Mouse (Mus musculus): ENCODE data around the gene Bach2.

The Bach2 gene

DNA sequence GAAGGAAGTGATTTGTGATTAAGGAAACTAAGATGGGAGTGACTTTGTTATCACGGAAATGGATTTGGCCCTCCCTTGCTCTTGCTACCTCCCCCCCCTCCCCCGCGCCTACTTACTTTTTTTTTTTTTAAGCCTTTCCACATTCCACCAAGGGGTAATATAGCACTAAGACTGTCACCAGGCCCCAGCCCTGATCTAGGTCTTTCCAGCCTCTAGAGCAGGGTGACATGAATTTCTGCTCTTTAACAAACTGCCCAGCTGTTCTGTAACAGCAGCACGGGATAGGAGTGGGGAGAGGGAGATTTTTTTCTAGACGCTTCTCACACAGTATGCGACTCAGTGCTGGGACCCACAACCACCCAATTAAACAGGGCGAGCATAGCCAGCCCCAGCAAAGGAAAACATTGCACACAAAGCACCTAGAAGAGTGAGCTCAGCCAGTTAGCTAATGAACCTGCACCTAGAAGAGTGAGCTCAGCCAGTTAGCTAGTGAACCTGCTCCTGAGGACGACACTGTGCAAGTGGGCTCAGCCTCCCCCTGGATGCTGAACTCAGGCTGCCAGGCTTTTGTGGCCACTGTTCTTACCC is 10.5 kb upstream of the Bach2 start:
- no peak for DNase-seq

DNA sequence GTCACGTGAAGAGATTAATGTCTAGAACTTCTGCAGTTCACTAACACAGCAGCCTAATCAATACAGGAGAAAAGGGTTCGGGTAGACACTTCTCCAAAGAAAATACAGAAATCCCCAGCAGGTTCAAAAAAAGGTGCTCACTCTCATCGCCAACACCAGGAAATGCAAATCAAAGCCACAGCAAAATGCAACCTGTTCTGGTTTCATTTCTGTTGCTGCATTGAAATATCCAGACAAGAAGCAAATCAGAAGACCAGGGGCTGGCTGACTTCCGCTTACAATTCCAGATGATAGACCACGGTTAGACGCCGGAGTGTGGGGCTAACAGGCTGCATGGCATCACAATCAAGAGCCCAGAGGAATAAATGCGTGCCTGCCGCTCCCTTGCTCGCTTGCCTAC is 9.3 kb upstream of the Bach2 start:
- DNase-seq, result no peak

DNA sequence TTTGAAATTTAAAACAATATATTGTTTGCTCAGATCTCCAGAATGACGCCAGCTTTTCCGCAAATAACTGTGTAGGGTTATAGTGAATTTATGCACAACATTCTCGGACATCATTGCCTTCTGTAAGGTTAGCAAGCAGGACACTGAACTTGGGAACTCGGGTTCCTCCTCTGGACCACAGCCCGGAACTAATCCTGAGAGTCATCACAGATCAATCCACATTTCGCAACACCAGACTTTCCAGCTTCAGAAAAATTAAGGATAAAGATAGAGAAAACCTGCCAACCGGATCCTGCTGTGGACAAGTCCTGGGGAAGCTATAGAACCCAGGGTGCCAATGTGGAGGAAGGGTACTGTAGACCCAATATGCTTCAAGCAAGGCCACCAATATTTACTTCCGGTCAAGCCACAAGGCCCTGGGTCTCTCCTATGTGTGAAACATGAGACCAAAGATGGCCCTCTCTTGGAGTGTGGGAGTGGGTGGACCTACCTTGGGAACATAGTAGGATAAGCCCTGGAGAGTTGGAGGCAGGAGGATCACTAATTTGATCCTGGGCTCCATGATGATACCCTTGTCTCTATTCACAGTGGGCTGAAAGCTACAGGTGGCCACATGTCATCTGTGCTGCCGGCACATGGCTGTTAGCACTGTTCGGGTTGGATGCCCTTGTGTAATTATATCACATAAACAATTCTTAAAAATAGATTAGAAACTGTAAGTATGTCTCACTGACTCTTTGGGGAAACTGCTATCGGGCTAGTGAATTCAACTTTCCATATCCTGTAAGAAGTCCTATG is 7.1 kb upstream of the Bach2 start:
- DNase-seq, result no peak

DNA sequence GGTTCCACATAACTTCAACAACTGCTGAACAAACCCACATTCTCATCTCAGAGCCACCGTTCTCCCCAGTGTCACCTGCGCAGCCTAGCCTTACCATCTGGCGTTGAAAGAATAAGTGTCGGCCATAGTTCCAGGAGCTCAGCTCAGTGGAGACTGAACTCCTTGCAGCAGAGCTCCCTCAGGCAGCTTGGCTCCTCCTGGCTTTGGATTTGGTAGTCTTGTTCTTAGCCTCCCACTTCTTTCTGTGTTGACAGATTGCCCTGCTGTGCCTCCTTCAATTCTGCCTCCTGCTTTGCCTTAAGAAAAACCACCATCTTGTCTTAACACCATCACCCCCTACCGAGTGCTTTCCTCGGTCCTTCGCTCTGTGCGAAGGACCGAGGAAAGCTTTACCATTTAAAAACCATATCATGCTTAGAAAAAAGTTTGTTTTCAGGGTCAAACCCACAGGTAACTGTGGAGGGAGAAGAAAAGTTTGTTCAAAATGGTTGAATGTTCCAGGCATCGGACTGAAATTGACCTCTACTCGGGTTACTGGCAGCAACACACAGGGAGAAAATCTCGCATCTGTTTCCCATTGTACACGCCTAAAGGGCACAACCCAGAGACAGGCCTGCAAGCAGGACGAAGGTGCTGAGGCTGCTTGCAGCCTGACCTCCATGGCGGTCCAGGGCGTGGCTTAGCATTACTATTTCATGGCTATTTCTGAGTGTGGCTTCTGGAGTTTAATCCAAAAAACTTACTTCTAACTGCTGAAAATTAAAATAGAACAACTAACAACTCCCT is 2.5 kb upstream of the Bach2 start:
- no peak for DNase-seq

DNA sequence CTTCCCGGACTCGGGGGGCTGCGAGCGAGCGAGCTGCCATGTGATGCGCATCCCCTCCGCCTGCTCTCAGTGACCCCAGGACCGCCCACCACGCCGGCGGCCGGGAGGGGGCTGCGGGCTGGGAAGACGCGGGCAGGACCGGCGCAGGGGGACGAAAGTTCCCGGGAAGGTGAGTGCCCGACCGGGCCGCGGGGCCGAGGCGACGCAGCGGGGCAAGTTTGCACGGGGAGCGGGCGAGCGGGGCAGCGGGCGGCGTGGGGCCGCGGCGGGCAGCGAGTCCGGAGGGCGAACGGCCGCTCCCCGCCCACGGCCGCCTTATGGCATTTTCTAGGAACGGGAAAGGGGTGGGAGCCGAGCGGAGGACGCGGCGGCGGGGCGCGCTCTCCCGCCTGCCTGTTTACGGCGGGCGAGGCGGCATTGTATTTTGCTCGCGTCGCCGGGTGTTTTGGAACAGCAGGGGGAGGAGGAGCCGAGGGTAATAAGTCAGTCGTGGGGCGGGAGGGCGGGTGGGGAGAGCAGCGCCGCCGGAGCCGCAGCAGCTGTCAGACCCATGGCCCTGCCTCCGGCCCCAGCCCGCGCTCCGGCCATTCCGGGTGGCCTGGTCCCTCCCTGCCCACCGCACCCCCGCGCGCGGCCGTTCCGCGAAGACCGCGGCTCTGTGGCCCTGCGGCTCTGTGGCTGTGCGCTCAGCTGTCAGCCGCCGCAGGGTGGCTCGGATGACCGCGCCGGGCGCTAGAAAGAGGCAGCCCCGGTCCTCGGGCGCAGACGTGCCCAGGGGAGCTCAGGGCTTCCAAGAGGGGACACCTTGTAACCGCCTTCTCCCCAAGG is 531 bp downstream of the Bach2 start:
- peak; percentile 69 to 80 for DNase-seq

DNA sequence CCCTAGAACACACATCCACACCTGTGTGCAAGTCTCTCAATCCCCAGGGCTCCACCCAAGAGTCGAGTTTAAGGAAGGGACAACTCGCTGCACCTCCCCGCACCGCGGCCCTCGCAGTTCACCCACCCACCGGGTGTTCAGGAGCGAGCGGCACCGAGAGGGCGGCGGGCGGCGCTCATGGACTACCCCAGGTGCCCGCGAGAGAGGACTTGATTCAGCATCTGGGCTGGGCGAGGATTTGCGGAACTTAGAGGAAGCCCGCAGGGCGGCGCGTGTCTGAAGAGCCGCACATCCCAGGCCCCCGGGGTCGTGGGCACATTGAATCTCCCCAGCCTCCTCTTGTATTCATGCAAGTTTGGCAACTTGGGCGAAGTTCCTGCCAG is 1.1 kb downstream of the Bach2 start:
- peak; percentile 74 to 76 for DNase-seq

DNA sequence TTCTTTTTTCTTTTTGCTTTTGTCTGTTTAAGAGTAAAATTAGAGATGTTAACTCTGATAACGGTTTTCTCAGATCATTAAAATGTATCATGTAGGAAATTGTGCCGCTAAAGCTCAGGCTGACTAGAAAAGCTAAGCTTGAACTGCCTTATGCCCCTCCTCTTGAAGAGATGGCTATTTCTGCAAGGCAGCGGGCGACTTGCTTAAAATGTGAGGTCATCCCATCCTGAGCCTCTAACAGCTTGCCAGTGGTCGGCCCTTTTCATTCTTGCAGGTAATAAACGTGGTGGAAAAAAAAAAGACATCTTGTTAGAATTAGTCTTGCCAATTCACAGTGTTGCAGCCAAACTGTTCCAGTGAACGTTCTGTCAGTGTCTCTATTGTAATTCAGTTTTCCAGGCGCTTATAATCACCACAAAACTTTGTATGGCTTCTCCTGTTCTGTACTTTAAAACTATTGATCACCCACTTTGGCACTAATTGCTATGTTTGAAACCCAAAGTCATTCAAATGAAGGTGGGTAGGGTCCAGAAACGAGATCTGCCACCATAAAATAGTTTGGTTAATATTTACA is 1.9 kb downstream of the Bach2 start:
- no peak for DNase-seq

DNA sequence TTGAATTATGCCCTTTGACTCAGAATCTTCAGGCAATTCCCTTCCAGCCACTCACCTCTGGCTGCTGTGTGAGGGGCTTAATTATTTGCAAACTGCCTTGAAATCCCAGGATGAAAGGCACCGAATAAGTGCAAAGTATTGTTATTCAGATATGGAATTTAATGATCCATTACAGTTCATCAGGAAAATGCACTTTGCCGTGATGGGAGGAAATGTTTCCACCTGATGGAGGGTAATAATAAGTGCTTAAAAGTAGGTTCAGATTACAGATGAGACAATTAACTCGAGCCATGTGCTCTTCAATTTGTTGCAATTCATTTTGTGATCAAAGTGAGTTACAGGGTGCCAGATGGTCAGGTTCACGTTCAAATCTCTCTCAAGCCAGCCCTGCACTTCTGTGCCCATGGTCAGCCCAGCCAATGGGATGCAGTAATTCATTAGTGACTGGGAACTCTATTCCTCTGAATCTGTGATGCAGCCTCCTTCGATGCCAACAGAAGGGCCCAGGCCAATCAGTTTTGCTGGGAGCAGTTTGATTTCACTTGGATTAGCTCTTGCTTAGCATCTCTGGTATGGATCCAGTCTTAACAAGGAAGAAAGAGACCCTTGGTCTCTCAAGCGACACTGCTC is 2.9 kb downstream of the Bach2 start:
- DNase-seq, result peak; percentile 46 to 68

DNA sequence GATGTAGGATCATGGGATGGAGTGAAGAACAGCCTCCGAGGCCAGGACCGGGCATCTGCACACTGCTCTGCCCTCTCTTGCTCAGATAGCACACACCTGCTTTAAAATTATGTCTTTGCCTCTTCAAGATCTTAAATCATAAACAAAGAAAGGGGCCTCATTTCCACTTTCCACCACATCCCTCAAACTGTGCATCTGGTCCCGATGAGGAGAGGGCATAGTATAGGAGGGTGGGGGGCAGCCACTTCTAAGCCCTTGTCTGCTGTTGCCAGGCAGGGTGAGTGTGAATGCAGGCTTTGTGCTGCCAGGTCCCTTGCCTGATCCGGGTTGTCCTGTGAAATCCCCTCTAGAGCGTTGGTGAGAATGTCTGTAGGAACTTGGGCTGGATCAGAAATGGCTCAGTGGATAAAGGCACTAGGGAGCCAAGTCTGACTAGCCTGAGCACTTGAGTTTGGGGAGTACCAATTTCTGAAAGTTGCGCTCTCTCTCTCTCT is 3.6 kb downstream of the Bach2 start:
- no peak for DNase-seq

DNA sequence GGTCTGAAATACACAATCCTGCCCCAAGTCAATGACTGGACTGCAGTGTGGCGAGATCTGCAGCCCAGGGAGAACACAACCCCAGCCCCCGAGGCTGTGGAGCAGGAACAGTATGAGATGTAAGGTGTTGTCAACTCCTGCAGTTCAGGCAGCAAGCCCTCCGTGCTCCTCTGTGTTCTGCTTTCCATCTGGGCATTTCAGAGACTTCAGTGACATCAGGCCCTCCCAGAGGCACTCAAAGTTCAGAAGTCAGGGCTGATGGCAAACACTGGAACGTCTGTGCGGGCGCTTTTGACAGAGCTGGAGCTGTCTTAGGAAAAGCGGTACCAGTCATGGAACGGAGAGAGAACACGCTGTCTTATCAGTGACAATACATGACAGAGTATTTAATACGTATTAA is 4.9 kb downstream of the Bach2 start:
- DNase-seq, result no peak

DNA sequence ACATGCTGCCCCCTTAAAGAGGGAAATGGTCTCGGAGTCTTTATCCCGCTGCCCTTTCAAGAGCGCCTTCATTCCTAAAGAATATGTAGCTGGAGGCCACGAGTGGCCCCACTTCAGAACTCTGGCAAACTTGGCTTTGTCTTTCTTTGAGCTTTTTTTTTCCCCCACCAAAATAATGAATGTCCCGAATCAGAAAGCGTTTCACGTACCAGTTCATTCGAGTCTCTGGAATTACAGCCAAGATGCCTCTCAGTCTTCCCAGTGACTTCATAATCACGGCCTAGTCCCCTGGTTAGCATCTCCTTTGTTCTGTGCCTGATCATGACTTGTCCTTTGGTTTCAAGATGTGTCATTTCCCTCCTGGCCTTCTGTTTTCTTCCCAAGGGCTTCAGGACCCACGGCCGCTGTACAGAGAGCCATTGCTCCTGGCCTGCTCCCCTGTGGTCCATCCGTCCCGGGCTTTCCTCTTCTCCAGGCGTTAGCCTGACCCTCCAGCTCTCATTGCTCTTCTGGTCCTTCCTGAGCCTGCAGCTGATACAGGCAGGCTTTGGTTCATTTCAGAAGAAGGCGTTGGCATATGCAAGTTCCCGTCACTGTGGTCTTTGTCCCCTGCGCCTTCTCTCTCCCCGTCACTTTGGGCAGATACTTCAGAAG is 5.6 kb downstream of the Bach2 start:
- no peak for DNase-seq

DNA sequence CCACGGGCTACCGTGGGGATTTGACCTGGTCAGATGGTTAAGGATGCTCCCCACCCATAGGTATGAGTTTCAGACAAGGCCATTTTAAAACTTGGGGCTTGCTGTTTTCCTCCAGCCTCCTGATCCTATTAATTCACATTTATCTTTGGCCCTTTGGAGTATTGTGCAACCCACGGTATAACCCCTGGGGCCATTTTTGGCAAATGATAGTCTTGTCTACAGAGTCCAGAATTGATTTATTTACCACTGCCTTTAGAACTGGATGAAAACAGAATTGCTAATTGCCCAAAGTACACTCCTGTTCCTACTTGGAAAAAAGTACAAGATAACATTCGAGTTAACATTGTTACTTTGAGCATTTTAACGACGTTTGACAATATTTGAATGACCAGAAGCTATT is 7.0 kb downstream of the Bach2 start:
- DNase-seq, result no peak

DNA sequence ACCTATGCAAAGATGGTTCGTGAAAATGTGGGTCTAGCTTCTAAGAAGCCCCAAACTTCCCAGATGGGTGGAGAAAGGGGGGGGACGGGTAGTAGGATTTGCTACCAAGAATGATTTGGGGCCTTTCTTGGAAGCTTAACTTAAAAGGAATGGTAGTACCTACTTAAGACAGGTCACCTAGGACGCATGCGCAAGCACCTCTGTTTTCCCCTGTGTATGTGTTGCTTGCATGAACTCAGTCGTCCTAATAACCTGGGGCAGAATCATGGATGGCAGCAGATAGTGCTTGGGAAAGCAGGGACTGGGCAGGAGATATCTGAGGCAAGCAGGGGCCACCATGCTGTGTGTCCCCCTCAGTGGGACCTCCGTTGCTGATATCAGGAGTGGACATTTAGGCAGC is 7.4 kb downstream of the Bach2 start:
- DNase-seq, result no peak

DNA sequence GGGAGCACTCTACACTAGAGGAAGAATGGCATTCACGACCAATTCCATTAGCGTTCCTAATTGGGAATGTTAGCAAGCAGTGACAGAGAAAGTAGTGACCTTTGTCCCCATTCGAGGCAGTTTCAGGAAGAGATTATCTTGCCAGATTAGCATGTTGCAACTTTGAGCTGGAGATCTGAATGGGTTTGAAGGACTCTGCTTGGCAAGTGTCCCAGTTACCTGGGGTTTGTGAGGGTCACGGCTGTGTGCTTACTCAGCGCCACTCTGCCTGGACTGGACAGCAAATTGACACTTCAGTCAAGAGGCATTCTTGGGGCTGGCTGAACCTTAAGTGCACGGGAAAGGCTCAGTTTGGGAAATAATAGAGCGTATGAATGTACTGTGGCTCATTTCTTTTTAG is 8.2 kb downstream of the Bach2 start:
- DNase-seq, result peak in 1 of 2 experiments; percentile 34

DNA sequence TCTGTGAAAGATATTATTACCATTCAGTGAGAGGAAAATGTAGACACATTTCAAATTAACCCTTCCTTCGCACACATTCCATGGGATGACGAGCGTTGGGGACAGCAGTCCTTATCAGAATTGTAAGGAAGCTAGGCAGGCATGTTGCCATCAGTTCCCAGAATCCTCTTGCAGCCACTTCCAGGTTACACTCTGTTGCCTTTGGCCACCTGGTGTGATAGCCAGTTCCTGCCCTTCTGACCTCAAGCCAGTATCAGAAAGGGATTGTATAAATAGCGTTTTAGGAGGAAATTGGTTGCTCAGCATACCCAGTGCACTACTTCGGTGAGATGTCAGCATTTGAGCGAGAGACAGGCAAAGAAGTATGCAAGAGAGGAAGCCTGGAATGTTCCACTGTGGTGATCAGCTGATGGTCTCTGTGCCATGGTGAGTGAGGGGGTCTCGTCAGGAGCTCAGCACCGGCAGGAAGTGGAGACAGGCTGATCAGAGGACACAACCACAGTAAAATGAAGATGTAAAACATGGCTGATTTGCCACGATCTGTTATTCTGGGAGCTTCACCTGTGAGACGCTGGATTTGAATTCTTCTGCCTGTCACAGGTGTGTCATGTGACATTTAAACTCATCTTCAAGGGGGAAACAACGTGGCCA is 9.0 kb downstream of the Bach2 start:
- no peak for DNase-seq

DNA sequence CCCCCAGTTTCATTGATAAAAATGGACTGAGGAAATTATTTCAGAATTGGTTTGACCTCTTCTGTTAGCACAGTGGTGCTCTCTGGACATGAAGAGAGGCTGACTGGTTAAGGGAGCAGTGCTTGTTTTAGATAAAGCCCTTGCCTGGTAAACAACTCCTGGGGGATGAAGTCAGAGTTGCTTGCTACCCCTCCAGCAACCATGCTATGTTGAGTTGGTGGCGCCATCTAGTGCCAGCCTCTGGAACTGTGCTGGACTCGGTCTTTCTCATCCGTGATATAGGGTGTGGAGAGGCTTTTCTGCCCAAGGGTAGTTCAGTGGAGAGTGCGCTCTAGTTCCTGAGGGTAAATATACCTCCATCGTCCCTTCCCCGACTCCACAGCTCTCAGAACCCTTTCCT is 9.6 kb downstream of the Bach2 start:
- DNase-seq, result peak; percentile 73 to 79

DNA sequence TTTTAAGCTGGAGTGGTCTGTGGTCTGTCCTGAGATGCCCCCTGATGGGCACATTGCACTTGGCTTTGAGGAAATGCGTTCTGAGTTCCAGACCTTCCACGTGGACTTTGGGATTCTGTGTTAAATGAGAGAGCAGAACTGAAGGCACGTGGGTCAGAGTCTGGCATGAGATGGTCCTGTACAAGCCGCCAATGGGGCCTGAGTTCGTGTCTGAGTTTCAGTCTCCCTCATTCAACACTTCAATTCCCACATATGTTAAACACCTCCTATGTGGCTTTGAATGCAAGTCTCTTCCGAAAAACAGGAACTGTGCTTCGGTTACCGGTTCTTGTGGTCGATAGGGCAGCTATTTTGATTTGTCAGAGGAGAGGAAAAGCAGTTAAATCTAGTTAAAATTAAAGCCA is 10.4 kb downstream of the Bach2 start:
- DNase-seq, result no peak

DNA sequence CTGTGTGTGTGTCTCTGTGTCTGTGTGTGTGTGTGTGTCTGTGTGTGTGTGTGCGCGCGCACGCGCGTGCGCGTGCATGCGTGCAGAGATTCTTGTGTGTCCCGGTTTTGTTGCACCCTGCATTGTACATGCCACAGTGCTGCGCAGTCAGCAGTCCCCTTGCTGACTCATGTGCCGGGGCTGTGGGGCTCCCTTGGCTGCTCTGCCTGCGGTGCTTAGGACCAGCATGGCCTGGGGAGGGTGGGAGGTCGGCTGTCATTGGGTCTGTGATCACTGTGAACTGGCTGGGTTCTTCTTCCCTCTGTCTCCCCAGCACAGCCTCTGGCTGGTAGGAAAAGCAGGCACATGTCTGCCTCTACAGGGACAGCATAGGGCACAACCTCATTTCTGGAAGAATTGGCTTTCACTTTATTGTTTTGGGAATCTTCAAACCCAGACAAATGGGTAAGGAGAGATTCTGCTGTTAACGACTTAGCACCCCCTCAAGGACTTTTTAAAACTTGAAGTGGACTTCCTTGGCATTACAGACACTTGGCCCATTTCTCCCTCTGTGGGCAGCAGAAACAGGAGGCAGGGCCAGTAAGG is 11.2 kb downstream of the Bach2 start:
- peak in 1 of 2 experiments; percentile 45 for DNase-seq

DNA sequence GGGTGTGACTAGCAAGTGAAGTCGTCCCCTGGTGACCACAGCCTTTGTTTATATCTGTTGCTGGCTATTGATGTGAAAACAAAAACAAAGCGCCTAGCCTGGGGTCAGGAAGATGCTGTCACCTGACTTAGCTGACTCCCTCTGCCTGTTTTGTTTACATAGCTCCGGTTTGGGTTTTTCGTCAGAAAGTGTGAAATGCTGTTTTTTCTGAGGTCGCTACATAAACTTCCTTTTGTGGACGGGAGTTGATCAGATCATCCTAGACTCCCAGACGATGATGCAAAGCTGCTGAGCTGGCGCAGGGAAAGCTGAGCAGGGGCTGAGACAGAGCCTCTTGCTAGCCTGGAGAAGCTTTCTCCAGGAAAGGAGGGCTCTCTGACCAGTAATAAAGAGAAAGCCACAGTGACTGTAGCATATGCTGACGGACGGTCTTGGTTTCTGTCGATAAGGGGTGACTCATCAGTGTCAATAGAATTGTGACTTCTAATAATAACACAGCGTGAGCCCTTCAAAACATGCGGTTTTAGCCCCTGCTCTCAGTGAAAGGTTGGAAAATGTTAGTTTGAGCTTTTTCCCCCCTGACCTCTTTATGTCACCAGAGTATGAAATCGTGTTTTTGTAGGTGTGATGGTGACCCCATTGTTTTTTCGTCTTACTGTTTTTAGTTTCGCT is 11.9 kb downstream of the Bach2 start:
- peak in 1 of 2 experiments; percentile 39 for DNase-seq

DNA sequence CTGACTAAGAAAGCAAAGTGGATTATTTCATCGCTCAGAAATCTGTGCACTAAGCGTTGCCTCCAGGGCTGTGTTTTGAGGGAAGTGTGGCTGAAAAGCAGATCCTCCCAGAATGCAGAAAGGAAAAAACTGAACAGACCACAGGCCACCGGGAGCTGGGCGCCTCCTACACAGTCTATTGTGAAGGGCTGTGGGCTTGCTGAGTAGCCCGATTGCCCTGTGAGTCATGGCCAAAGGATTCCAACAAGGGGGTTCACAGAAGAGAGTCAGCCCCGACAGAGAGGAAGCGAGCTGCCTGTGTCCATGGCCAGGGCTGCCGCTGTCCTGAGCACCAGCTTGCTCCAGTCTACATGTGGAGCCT is 12.4 kb downstream of the Bach2 start:
- peak; percentile 42 to 46 for DNase-seq

Data from cerebellum, adult 18-20 months (tissue).